Mouse (Mus musculus): ENCODE results near the gene Clca3a2. TPM values are rescaled to one million over a fixed set of nuclear protein-coding genes. Genes with fewer than 3 reads are reported as not detected.
A peak's percentile ranks its signal among the peaks of the same experiment; 100 is the strongest.
"Not testable (repeated sequence)": the region's sequence is repeated elsewhere in the genome, so short reads cannot be mapped to it uniquely, and the experiment has no call there.

The Clca3a2 gene
- under 1 TPM; 0.50 to 0.95 TPM for total RNA-seq (2021)

DNA sequence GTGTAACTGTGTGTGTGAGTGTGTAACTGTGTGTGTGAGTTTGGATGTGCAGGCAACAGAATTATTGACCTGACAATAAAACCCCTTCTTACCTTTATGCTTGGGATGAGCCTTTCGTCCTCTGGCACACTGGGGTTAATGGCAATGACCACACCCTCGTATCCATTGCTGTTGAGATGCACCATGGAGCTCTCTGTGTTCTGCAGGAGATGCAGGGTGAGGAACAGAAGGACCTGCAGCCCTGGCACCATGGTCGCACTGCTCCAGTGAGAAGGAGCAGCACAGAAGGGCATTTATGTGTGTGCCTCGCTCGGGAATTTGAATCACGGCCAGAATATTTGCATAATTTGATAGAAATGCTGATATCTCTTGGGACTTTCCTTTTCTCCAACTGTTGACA lies at the start of gene Clca3a2:
Clca3a2 (minus strand) TSS at position 276 of the 400 bp plus-strand sequence.
- intact Hi-C loops (cut with DNase I) = not testable (repeated sequence)

DNA sequence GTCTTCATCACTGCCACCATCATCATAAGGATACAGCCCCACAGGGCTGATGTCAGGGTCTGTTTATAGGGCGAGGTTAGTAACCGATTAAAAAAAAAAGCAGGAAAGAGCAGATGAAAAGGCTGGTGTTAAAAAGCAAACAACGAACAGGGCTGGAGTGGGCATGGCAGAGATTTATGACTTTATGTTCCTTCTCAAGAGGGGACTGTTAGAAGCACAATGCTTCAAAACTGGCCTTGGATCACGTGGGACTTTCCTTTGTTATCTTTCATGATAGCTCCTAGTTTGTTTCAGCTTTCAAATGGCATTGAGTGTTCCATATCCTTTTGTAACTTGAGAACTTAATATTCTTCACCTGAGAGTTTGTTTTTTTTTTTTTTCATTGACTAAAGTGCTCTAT lies 30.3 kb upstream of the Clca3a2 start:
- intact Hi-C loops (cut with DNase I) = no loop called here
- no peak for DNase-seq

More for the DNA sequence above, at the start of gene Clca3a2:
- not testable (repeated sequence) for DNase-seq

DNA sequence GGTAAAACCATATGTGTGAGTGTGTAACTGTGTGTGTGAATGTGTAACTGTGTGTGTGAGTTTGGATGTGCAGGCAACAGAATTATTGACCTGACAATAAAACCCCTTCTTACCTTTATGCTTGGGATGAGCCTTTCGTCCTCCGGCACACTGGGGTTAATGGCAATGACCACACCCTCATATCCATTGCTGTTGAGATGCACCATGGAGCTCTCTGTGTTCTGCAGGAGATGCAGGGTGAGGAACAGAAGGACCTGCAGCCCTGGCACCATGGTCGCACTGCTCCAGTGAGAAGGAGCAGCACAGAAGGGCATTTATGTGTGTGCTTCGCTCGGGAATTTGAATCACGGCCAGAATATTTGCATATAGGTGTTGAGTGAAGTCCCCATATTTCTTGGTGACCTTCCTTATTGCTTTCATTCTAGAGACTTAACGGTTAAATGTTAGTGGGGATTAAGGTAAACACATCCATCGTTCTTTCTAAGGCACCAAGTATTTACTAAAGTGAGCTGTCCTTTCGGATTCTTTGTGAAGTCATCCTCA lies 29.8 kb upstream of the Clca3a2 start, which contains the start of gene Clca3b:
Clca3b (minus strand) TSS at position 344 of the 543 bp plus-strand sequence.
- intact Hi-C loops (cut with DNase I); DNase-seq: not testable (repeated sequence)

DNA sequence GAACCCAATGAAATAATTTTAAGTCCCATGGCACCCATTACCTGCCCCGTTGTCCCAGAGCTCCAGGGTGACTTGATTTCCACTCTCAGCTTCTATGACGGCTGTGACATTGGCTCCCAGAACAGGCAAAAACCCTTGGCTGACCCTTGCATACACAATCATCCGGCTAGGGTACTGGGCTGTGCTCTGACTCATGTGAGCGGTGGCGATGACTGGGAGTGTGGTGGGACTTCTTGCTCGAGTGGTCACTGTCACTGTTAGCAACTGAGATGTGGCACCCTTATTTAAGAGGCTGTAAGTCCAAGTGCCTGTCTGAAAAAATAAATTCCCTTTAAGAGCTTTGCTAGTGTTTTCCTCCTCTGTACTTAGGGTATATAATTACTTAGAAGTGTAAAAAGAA lies 8.0 kb upstream of the Clca3a2 start:
- intact Hi-C loops (cut with DNase I) = loop anchor here (10.0 kb wide), 2 partner anchors 198 to 308 kb away; no protein-coding TSS in a partner anchor
- DNase-seq = no peak

DNA sequence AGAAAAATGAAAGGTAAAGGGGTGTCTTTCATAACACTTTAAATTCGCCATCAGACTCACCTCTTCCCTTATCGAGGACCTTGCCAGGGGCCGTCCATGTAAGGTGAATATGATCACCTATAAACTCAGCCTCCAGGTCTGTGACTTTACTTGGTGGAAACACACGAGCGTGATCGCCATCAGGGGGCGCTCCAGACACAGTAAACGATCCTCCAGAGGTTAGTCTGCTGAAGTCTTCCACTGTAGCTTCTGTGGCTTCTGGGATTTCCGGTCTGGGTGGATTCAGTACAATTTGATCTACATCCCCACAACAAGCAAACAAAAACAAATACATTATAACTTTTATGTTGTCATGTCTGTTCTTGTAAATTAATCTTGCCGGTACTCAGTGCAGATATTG lies 5.9 kb upstream of the Clca3a2 start:
- intact Hi-C loops (cut with DNase I) = loop anchor here (10.0 kb wide), 2 partner anchors 200 to 310 kb away; no protein-coding TSS in a partner anchor
- DNase-seq = peak; percentile 84

DNA sequence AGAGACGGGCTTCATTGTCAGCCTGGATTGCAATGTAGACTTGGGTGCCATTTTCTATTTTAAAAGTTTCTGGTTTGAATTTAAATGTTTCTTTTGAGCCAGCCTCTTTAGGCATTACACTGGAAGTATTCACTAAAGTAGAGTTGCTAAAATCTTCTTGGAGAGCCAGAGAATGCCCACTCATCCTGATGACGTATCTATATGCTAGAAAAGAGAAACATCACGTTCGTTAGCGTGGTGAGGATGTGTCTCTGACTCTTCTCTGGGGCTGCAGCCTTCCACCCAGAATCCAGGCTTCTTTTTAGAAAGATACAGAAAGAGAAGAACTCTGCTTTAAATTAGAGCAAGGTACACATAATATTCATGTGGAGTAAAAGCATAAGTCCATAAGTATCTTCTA lies 4.0 kb upstream of the Clca3a2 start:
- DNase-seq = no peak
- intact Hi-C loops (cut with DNase I) = loop anchor here (10.0 kb wide), 2 partner anchors 201 to 311 kb away; no protein-coding TSS in a partner anchor

DNA sequence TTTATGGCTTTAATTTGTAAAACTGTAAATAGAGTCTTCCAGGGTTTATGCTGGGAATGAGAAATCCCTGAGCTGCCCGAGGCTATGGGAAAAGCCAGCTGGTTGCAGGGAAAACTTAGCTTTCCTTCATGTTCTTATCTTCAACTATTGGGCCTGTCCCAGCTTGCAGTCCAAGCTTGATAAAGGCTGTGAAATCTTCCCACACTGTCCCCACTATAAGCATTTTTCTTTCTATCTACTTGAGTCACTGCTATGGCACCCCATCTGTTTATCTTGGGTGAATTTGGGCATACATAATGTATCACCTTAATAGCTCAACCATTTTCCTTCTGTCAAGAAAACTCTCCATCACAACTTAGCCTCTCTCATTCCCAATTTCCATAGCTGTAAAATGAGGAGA lies 1.3 kb upstream of the Clca3a2 start:
- no peak for DNase-seq
- intact Hi-C loops (cut with DNase I) = loop anchor here (10.0 kb wide), 2 partner anchors 204 to 314 kb away; no protein-coding TSS in a partner anchor

DNA sequence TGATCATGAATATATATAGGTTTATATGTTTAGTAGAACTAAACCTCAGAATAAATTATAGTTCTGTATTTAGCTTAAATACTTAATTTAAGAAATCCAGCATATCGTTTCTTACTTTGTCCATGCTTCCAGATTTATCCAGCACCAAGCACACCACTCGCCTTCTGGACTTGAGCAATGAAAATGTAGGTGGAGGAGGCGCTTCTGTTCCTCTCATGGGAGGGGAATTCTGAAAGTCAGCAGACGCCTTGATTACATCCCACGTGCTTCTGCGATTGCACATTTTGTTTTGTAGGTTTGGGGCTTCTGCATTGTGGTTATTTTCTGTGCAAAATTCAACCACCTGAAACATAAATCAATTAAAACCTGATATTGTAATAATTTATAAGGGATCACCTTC lies 6.0 kb downstream of the Clca3a2 start:
- DNase-seq; intact Hi-C loops (cut with DNase I): not testable (repeated sequence)

DNA sequence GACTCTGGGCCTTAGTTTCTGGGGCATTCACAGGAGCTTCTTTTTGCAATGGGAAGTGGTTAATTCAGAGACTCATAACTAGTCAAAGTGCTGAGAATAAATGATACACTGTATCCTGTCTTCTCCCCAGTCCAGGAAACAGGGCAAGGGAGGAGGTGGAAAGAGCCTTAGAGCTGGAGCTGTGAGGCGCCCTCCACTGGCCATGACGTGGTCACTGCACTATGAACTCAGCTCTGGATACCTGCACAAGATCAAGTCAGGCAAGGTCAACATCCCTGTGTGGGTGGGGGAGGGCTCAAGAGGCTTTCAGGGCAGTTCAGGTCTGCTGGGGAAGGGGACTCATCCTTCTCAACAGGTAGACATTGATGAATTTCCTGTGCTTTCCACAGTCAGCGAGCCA lies 7.5 kb downstream of the Clca3a2 start:
- DNase-seq = no peak
- intact Hi-C loops (cut with DNase I) = no loop called here

DNA sequence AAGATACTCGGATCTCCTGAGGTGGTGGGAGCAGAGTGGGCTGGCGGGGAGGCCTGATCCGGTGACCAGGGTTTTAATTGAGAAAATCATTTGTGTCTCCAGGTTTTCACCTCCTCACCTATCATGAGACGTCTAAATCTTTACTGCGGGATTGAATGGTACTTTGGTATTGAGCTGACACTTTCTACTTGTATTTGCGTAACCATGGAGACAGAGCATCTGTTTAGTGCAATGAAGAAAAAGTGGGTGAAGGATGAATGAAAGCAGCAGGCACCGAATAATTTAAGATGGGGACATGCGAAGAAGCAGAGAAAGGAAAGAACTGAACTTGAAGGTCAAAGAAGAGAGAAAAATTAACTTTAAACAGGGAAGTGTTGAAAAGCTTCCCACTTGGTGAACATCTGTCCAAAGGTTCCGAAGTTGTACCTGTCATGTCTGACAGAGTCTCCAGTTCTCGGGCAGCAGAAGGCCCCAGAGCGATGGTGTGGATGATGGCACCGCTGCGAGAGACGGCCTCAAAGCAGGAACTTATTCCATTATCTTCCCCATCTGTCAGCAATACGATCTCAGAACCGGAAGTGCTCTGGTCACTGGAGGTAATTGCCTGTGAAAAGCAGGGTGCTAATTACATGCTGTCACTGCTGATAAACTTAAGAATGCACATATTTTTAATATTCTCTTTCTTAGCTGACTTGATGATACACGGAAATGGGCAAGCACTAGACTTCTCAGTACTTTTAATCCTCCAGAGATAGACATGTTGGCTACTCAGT lies 11.0 kb downstream of the Clca3a2 start:
- DNase-seq; intact Hi-C loops (cut with DNase I): not testable (repeated sequence)

DNA sequence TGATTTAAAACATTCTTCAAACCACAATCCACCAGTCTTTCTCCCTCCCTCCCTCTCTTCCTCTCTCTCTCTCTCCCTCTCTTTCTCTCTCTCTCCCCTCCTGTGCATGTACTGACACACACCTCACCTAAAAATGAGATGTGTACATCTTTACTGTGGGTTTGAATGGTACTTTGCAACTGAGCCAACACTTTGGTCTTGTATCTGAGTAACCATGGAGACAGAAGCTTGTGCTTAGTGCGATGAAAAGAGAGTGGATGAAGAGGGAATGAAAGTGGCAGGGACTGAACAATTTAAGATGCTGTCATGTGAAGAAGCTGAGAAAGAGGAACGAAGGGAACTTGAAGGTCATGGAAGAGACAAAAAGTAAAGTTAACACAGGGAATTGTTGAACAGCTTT lies 12.7 kb downstream of the Clca3a2 start:
- DNase-seq; intact Hi-C loops (cut with DNase I): not testable (repeated sequence)

DNA sequence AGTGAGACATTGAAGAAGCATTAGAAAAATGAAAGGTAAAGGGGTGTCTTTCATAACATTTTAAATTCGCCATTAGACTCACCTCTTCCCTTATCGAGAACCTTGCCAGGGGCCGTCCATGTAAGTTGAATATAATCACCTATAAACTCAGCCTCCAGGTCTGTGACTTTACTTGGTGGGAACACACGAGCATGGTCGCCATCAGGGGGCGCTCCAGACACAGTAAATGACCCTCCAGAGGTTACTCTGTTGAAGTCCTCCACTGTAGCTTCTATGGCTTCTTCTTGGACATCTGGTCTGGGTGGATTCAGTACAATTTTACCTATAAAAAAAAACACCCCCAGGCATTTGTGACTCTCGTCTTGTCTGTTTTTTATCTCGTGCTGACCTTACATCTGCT lies 17.4 kb downstream of the Clca3a2 start:
- peak; percentile 37 for DNase-seq
- intact Hi-C loops (cut with DNase I) = no loop called here

DNA sequence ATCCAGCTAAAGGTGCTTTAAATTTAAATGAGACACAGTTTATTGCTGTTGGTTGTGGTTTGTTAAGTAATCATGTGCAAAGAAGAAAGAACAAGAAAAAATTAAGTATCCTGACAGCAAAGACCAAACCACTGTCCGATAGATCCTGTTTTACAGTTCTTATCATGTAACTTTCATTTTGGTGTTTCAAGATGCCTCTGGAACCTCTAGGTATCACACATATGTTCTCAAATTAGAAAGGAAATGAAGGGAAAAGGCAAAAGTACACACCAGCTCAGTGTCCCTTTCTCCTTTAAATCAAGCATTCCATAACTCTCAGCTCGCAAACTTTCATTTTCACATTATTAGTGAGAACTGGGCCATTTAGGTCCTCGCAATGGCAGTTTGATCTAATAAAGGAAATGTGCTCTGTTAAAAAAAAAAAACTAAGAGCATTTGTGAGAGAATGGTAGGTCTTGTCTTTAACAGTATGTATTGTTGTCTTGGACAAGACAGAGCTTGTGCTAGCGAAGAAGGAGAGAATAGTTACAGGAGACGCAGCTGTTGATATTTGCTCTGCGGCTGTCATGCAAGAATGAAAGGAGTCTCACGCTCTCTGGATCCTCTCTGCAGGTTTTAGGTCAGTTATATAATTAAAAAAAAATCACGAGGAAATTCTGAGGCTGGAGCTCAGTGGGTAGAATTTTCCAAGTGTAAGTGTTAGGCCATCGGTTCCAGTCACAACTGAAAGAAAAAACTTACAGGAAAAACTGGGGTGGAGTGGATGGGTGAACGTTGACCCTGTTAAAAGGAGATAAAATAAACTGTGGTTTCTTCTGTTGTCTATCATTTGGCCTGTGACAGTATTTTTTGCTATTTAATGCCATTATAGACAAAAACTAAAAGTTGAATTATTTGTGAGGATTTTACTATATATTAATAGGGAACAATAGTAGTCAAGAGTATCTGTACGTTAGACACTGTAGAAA lies 33.8 kb downstream of the Clca3a2 start:
- DNase-seq = no peak
- intact Hi-C loops (cut with DNase I) = loop anchor here (2.0 kb wide), 1 partner anchor 47 kb away; no protein-coding TSS in a partner anchor

DNA sequence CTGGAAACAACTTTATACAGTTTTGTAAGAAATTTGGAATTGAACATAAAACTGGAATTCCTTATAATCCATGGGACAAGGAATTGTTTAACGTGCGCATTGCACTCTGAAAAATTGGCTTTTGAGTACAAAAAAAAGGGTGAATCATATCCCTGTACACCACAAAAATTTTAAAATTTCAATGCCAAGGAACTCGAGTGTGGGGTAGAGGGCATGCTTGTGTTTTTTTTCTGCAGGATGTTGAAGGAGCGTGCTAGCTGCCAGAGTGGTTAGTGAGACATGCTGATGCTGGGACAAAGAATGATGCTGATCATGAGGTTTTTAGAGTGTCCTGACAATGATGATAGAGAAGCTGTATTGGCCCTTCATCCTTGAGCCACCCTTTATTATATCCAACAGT lies 54.1 kb downstream of the Clca3a2 start:
- no peak for DNase-seq
- intact Hi-C loops (cut with DNase I) = no loop called here

DNA sequence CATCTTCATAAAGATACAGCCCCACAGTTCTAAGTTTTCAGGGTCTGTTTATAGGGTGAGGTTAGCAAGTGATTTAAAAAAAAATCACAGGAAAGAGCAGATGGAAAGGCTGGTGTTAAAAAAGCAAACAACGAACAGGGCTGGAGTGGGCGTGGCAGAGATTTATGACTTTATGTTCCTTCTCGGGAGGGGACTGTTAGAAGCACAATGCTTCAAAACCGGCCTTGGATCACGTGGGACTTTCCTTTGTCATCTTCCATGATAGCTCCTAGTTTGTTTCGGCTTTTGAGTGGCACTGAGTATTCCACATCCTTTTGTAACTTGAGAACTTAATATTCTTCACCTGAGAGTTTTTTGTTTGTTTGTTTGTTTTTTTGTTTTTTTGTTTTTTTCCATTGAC lies 57.8 kb downstream of the Clca3a2 start:
- intact Hi-C loops (cut with DNase I) = no loop called here
- DNase-seq = no peak

DNA sequence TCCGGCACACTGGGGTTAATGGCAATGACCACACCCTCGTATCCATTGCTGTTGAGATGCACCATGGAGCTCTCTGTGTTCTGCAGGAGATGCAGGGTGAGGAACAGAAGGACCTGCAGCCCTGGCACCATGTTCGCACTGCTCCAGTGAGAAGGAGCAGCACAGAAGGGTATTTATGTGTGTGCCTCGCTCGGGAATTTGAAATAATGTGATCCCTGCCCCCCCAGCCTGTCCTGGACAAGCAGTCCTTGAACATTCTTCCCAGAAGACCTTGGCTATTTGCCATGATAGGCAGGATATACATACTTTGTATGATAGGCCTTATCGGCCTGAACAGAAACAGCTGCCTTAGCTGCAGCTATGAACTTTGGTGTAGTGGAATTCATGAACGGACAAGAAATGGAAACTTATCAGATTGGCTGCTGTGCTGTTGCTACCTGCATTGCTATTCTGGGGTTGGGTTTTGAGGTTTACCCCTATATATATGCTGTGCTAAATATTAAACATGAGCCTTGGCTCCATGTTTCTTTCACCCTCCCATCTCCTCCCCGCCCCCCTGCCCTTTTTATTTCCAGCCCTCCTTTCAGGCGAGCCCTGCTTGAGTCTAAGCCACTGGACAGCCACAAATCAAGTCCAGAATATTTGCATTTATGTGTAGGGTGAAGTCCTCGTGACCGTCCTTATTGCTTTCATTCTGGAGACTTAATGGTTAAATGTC lies 58.5 kb downstream of the Clca3a2 start, which contains the start of gene Clca3a1:
Clca3a1 (minus strand) TSS at position 386 of the 718 bp plus-strand sequence.
- no peak for DNase-seq
- intact Hi-C loops (cut with DNase I) = no loop called here

DNA sequence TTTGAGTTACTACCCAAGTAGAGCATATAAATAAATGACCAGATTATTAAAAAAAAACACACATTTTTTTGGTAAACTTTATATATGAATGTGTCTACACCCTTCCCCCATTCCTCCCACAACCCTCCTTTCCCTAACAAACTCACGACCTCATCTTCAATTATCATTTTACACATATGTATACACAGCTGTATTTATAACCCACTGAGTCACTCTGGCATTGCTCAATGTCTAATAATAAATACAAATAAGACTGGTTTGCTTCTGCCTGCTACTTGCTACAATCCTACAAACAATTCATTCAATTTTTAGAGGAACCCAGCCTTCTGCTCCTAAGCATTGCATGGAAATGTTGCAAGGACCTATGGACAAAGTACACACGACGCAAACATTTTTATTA lies 59.6 kb downstream of the Clca3a2 start:
- intact Hi-C loops (cut with DNase I) = no loop called here
- no peak for DNase-seq

DNA sequence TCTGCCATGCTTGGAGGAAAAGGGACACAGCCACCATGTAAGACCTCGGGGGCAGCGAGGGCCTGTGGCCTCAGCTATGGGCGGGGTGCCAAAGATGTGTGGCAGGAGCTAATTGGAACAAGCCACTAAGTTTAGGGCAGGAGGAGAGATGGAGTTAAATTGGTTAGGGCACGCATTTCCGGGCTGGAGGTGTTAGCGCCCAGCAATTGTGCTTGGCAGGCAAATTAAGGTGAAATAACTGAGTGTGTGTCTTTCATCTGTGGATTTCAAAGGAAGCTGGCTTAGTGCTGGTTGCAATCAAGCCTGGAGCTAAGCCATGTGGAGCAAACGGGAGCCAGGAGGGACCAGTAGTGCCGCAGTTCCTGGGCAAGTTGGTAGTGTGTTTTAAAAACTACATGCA lies 63.2 kb downstream of the Clca3a2 start:
- intact Hi-C loops (cut with DNase I) = not testable (repeated sequence)
- peak; percentile 15 for DNase-seq

DNA sequence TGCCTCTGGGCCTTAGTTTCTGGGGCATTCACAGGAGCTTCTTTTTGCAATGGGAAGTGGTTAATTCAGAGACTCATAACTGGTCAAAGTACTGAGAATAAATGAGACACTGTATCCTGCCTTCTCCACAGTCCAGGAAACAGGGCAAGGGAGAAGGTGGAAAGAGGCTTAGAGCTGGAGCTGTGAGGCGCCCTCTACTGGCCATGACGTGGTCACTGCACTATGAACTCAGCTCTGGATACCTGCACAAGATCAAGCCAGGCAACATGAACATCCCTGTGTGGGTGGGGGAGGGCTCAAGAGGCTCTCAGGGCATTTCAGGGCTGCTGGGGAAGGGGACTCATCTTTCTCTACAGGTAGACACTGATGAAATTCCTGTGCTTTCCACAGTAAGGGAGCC lies 66.2 kb downstream of the Clca3a2 start:
- no peak for DNase-seq
- intact Hi-C loops (cut with DNase I) = no loop called here
